Mouse (Mus musculus) heart, embryonic 14.5 days (tissue): Measurements from ENCODE around the gene Fam76a. TPM values are rescaled to one million over a fixed set of nuclear protein-coding genes. Genes with fewer than 3 reads are reported as not detected.

Experiments
- ATAC-seq: fragments of 200-750 bp; cut with Nextera tagmentation; 2 replicates; pipeline ENCODE4 v1.8.0; 2017; ENCODE audit warnings: low read depth, moderate TSS enrichment; ENCODE audit not compliant: insufficient number of reproducible peaks, insufficient read depth, low FRiP score
- H3K27ac ChIP-seq, 2 experiments: fragments of 200-500 bp in 1 of 2; fragments of 300-500 bp in 1 of 2; sonication (generic) in 1 of 2; replicated peaks in 1 of 2; 2 replicates each; pipeline ENCODE4 v1.5.1; 2012 to 2014; ENCODE audit warnings: low read depth in 2 of 2, low read length in 2 of 2, control low read depth in 1 of 2, mild to moderate bottlenecking in 1 of 2, mixed read lengths in 1 of 2; ENCODE audit not compliant: control insufficient read depth in 1 of 2, insufficient read depth in 1 of 2
- H3K27me3 ChIP-seq: fragments of 300-500 bp; sonication (generic); 2 replicates; pipeline ENCODE4 v1.6.1; 2014; ENCODE audit warnings: mild to moderate bottlenecking, low read length, control low read depth; ENCODE audit not compliant: control insufficient read depth, insufficient read depth
- H3K36me3 ChIP-seq: fragments of 300-500 bp; sonication (generic); 2 replicates; pipeline ENCODE4 v1.6.1; 2014; ENCODE audit warnings: mild to moderate bottlenecking, control low read depth, low read length, mixed read lengths; ENCODE audit not compliant: control insufficient read depth, insufficient read depth
- H3K4me1 ChIP-seq, 2 experiments: fragments of 200-500 bp in 1 of 2; fragments of 300-500 bp in 1 of 2; sonication (generic) in 1 of 2; 2 replicates each; pipeline ENCODE4 v1.6.1; 2012 to 2014; ENCODE audit warnings: low read length in 2 of 2, control low read depth in 1 of 2, mixed read lengths in 1 of 2; ENCODE audit not compliant: control insufficient read depth in 2 of 2, insufficient read depth in 2 of 2
- H3K4me2 ChIP-seq: fragments of 300-500 bp; sonication (generic); 2 replicates; pipeline ENCODE4 v1.6.1; 2014; ENCODE audit warnings: mild to moderate bottlenecking, low read length
- H3K4me3 ChIP-seq, 2 experiments: fragments of 200-500 bp in 1 of 2; fragments of 300-500 bp in 1 of 2; sonication (generic) in 1 of 2; 2 replicates each; pipeline ENCODE4 v1.5.1; 2012 to 2014; ENCODE audit warnings: low read length in 2 of 2, mild to moderate bottlenecking in 2 of 2, control low read depth in 1 of 2, low read depth in 1 of 2, moderate library complexity in 1 of 2; ENCODE audit not compliant: control insufficient read depth in 1 of 2, insufficient read depth in 1 of 2
- H3K9ac ChIP-seq: fragments of 300-500 bp; sonication (generic); 2 replicates; pipeline ENCODE4 v1.6.1; 2014; ENCODE audit warnings: mild to moderate bottlenecking, low read length
- H3K9me3 ChIP-seq: fragments of 300-500 bp; sonication (generic); 2 replicates; pipeline ENCODE4 v1.6.1; 2016; ENCODE audit warnings: low read length, control low read depth; ENCODE audit not compliant: control insufficient read depth
- WGBS: fragments of 180-500 bp; shearing (Covaris S2); extraction: QIAGEN DNeasy Blood & Tissue Kit; methylation state at CpG from one replicate; pipeline ENCODE4 v1.1.7; 2014; 5-methylcytosine and 5-hydroxymethylcytosine counted together
- polyA plus RNA-seq: library from polyadenylated mRNA; unstranded; fragments of >200 nt; fragmentation: Nextera tagmentation; extraction: Ambion mirVana; gene quantifications from 2 replicates; pipeline ENCODE4 v1.2.1, GENCODE M21; 2014

The Fam76a gene
- polyA plus RNA-seq, 1 experiment from 2014 or later: 44.9 TPM

GRCm38 (mm10) chr4:132962628-132963027 lies 40.3 kb upstream of the Fam76a start:
- H3K9ac ChIP-seq: no peak overlapping the region
- no peaks in the 10 kb centered on the region for H3K9me3 ChIP-seq
- no peak overlapping the region for H3K27ac ChIP-seq
- H3K4me1 ChIP-seq: peaks cover 29 to 44% of the 10 kb centered on the region in 2 experiments
- H3K27me3 ChIP-seq: no peaks in the 10 kb centered on the region
- H3K4me3 ChIP-seq: no peak overlapping the region
- ATAC-seq: no peak
- no peaks in the 10 kb centered on the region for H3K36me3 ChIP-seq
- H3K4me2 ChIP-seq: no peak overlapping the region
- WGBS: 78% methylated on average over 4 of the region's 4 CpGs

GRCm38 (mm10) chr4:132961866-132962265 lies 39.5 kb upstream of the Fam76a start:
- Histone ChIP-seq H3K4me2 (no peak overlapping the region), H3K4me1 (peaks cover 29 to 41% of the 10 kb centered on the region in 2 experiments), H3K27me3 (no peaks in the 10 kb centered on the region), H3K9me3 (no peaks in the 10 kb centered on the region), H3K36me3 (no peaks in the 10 kb centered on the region), H3K4me3 (no peak overlapping the region), H3K9ac (peak overlapping the region; percentile 6; the same call in 1 of the 2 replicates), H3K27ac (peak overlapping the region; percentile 92 to 93; a peak in 2 of 4 replicates)
- 78% methylated on average over 5 of the region's 5 CpGs for WGBS
- no peak for ATAC-seq

- WGBS: 17% methylated on average over 13 of the region's 13 CpGs
- Histone ChIP-seq H3K9me3 (no peaks in the 10 kb centered on the region), H3K9ac (peak overlapping the region; percentile 27), H3K27ac (peak overlapping the region; percentile 92 to 93), H3K27me3 (no peaks in the 10 kb centered on the region), H3K4me3 (no peak overlapping the region), H3K4me2 (peak overlapping the region; percentile 2), H3K36me3 (no peaks in the 10 kb centered on the region), H3K4me1 (peaks cover 29 to 45% of the 10 kb centered on the region in 2 experiments)
- ATAC-seq: peak; percentile 38; the same call in 1 of the 2 replicates
Measured at GRCm38 (mm10) chr4:132960864-132961639, 38.7 kb upstream of the Fam76a start.

- peaks cover 36 to 52% of the 10 kb centered on the region in 2 experiments for H3K4me1 ChIP-seq
- H3K36me3 ChIP-seq: no peaks in the 10 kb centered on the region
- no peak for ATAC-seq
- peak overlapping the region; percentile 92 to 93 for H3K27ac ChIP-seq
- no peaks in the 10 kb centered on the region for H3K9me3 ChIP-seq
- H3K4me2 ChIP-seq: no peak overlapping the region
- 52% methylated on average over 5 of the region's 5 CpGs for WGBS
- no peaks in the 10 kb centered on the region for H3K27me3 ChIP-seq
- peak overlapping the region; percentile 27 for H3K9ac ChIP-seq
- H3K4me3 ChIP-seq: no peak overlapping the region
Measured at GRCm38 (mm10) chr4:132960313-132960712, 38.0 kb upstream of the Fam76a start.

DNA sequence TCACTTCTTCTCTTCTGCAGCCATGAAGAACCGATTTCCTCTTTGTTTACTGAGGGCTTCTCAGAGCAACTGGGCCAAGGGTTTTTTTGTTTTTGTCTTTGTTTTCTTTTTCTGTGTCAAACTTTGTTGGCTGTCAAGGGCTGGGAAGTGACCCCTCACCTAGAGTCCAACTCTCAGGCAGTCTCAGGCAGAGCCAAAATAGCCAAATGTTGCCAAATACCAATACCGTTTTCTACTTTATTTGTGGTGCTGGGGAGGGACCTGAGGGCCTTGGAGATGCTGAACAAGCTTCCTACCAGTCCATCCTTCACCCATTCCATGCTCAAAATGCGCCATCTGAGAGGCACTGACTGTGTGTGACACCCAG lies 37.3 kb upstream of the Fam76a start:
- Histone ChIP-seq H3K4me1 (peaks cover 40 to 59% of the 10 kb centered on the region in 2 experiments), H3K4me2 (no peak overlapping the region), H3K4me3 (no peak overlapping the region), H3K36me3 (no peaks in the 10 kb centered on the region), H3K9me3 (no peaks in the 10 kb centered on the region), H3K27ac (peak overlapping the region; percentile 92 to 93), H3K27me3 (no peaks in the 10 kb centered on the region), H3K9ac (no peak overlapping the region; the same call in 1 of the 2 replicates)
- ATAC-seq: no peak
- WGBS: 54% methylated on average over 3 of the region's 3 CpGs

DNA sequence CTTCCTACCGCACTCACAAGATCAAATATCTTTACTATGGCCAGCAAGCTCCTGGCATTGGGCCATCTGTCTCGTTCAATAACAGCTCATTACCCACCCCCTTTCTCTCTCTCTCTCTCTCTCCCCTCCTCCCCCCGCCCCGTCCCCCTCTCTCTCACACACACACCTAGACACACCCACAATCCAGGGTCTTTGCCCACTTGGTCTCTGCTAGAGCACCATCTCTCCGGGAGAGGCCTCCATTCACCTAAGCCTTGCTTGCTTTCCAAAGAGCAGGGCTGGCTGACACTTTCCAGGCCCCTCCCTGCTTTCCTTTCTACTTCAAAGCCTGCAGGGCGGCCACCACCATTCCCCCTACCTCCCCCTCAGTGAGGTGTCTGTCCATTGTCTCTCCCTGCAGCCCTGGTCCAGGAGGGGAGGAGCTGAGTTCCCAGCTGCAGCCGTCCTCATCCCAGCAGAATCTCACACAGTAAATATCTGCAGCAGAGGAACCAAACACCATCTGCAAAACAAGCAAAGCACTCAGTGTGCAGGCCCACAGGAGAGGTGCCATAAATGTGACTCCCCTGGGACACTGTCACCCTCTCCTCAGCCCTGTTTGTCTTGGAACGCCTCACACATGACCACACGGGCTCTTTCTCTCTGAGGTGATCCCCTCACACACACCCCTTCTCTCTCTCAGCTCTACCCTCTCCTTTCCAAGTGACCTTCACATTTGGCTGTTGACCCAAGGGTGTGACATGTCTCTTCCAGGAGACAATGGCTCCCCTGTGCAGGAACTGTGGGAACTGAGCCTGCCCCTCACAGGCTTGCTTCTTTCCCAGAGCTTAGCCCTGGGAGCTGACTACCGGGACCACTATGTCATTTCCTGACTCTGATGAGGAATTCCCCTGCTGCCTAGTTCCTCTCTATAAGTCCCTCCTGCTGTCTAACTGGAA lies 36.7 kb upstream of the Fam76a start:
- peak overlapping the region; percentile 36 for H3K4me2 ChIP-seq
- no peaks in the 10 kb centered on the region for H3K36me3 ChIP-seq
- WGBS: 7% methylated on average over 10 of the region's 10 CpGs
- H3K27ac ChIP-seq: peak overlapping the region; percentile 92 to 93
- H3K9me3 ChIP-seq: no peaks in the 10 kb centered on the region
- peak; percentile 68 for ATAC-seq
- peaks cover 40 to 60% of the 10 kb centered on the region in 2 experiments for H3K4me1 ChIP-seq
- no peak overlapping the region for H3K4me3 ChIP-seq
- peak overlapping the region; percentile 54 for H3K9ac ChIP-seq
- H3K27me3 ChIP-seq: no peaks in the 10 kb centered on the region

DNA sequence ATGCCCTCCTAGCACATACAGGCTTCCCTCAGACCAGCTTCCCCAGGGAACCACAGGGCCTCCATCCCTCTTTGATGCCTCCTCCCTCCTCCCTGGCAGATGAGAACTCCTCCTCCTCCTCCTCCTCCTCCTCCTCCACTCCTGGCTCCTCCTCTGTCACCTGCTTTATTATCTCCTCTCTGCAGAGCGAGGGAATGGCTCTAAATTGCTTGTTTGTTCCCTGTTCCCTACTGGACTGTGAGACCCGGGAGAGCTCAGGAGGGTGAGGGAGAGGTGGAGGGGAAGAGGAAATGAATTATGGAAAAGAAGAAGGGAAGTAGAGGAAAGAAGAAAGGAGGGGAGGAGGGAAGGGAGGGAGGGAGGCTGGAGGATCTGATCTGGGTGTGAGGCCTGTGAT lies 33.0 kb upstream of the Fam76a start:
- peaks cover 28 to 43% of the 10 kb centered on the region in 2 experiments for H3K4me1 ChIP-seq
- H3K27ac ChIP-seq: no peak overlapping the region; a peak in 1 of 4 replicates
- no peak overlapping the region for H3K9ac ChIP-seq
- H3K27me3 ChIP-seq: no peaks in the 10 kb centered on the region
- H3K9me3 ChIP-seq: no peaks in the 10 kb centered on the region
- no peaks in the 10 kb centered on the region for H3K36me3 ChIP-seq
- H3K4me3 ChIP-seq: no peak overlapping the region
- ATAC-seq: no peak
- WGBS: 14% methylated on average over 2 of the region's 2 CpGs
- no peak overlapping the region for H3K4me2 ChIP-seq
